Mouse (Mus musculus): ENCODE data around the gene Lypd3. TPM values are rescaled to one million over a fixed set of nuclear protein-coding genes. Genes with fewer than 3 reads are reported as not detected.

Gene Lypd3
- not detected for total RNA-seq (2021)

DNA sequence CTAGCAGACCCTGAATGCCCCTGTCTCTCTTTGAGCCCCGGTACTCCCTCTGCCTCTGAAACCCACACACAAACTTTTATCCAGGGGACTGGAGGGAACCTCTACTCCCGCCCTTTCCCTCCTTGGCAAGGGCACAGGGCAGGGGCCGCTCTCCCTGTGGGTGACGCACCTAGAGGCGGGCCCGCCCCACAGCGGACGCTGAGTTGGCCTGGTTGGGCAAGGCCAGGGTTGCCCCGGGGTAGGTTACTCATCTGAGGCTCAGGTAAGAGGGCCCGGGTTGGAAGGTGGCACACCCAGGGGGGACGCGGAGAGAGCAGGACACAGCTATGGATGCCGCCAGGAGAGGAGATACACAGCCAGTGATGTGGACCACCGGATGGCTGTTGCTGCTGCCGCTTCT, at the start of gene Lypd3:
Gene Lypd3, plus strand, starts transcription at position 287 of the 400 bp plus-strand sequence.
- intact Hi-C loops (cut with DNase I) = no loop called here
- DNase-seq = no peak

DNA sequence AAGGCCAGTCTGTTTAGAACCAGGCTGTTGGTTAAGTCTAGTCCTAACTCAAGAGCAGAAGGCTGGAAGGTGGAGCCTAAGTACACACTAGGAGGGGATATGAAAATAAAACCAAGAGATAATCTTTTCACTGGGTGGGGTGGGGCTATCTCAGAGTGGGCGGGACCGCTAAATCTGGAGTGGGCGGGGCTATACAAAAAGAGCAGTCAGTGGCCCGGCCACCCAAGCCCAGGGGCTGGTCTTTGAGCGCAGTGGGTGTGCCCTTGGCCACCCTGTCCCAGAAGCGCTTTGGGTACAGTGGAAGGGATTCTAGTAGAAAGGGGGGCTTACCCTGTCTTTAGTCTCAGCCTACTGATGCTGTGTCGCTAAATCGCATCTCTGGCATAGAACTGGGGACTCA, 49.5 kb upstream of the Lypd3 start:
- intact Hi-C loops (cut with DNase I) = no loop called here
- no peak for DNase-seq

DNA sequence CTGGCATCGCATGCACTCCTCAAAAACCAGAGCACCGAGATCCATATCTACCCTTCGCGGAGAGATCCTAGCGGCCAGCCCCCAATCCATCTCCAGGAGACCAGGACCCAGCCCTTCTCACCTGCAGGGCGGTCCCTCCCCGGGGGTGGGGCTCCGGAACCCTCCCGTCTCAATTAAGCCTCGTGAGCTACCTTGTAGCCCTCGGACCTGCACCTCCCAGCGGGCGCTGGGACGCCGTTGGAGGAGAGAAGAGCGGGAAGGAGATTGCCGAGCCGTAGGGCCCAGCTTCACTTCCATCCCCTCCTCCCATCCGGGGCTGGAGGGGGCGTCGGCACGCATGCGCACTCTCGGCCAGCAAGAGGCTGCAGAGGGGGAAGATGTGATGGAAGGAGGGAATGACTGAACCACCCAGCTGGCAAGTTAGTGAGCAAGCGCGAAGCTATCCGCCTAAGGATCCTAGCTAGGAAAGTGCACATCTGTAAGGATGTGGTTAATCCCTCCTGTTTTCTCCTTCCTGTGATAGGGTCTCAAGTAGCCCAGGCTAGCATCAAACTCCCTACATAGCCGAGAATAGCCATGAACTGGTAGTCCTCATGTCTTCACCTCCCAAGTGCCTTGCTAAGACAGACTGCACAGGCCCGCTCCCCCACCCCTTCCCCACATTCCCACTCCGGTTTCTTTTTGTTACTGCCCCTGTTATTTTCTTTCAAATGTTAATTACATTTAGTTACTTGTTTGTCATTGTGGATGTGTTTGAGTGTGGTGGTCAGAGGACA, 48.8 kb upstream of the Lypd3 start, which contains the start of the genes Ethe1 and Zfp575:
Gene Ethe1, plus strand, starts transcription at position 214 of the 776 bp plus-strand sequence.
Gene Zfp575, minus strand, starts transcription at position 312 of the 776 bp plus-strand sequence.
- intact Hi-C loops (cut with DNase I) = no loop called here
- DNase-seq = peak; percentile 33 to 37

DNA sequence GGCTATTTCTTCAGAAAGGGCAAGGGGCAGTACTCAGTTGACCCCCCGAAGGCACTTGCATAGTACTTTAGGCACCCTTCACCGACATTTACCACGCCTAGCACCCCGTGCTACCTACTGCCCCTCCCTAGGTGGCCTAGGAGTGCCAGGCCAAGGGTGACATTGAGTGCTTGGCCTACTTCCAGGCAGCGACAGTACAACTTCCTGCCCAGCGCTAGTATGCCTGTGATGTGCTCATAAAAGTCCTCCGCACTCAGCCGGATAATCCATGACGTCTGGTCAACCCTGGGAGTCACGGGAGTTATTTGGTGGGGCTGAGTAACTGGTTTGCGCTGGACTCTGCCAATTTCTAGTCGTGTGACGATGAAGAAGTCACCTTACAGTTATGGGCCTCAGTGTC, 48.0 kb upstream of the Lypd3 start:
- peak in 1 of 2 experiments; percentile 26 for DNase-seq
- intact Hi-C loops (cut with DNase I) = no loop called here

DNA sequence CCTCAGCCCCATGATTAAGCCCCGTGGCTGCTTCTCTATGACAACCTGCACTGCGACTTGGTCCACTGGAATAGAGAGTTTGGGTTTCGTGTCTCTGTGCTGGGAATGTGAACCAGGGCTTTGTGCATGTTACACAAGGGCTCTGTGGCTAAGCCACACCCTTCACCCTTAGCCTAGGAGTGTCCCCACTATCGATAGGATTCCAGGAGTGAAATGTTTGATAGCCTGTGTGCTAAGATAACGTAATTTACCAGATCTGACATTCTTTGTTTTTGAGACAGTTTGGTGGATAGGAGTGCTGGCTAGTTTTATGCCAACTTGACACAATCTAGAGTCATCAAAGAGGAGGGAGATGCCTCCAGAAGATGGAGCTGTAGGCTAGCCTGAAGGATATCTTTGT, 44.6 kb upstream of the Lypd3 start:
- intact Hi-C loops (cut with DNase I) = loop anchor here (10.0 kb wide), 1 partner anchor 507 kb away; the partner anchor contains the start of gene Zfp180
- DNase-seq = no peak

DNA sequence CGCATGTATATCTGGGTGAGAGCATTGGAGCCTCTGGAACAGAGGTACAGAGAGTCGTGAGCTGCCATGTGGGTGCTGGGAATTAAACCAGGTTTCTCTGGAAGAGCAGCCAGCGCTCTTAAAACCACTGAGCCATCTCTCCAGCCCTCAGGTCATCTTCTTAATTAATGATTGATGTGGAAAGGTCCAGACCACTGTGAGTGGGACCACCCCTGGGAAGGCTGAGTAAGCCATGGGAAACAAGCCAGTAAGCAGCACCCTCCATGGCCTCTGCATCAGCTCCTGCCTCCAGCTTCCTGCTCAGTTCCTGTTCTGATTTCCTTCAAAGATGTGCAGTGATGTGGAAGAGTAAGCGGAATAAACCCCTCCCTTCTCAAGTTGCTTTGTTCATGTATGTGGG, 44.2 kb upstream of the Lypd3 start:
- intact Hi-C loops (cut with DNase I) = loop anchor here (10.0 kb wide), 1 partner anchor 507 kb away; the partner anchor contains the start of gene Zfp180
- no peak for DNase-seq

DNA sequence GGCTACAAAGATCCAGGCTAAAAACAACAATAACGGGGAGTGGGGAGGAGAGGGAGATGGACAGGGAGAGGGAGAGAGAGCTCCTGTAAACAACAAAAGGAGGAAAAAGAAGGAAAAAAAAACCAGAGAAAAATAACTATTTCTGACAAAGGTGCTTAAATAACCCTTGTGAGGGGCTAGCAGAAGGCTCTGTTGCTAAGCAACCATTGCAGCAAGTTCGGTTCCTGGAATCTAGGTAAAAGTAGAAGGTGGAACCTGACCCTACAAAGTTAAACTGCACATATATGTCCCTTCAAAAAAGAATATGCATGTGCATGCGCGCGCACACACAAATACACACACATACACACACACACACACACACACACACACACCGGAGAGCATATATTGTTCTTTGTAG, 43.6 kb upstream of the Lypd3 start:
- intact Hi-C loops (cut with DNase I) = loop anchor here (10.0 kb wide), 1 partner anchor 508 kb away; the partner anchor contains the start of gene Zfp180
- no peak for DNase-seq

DNA sequence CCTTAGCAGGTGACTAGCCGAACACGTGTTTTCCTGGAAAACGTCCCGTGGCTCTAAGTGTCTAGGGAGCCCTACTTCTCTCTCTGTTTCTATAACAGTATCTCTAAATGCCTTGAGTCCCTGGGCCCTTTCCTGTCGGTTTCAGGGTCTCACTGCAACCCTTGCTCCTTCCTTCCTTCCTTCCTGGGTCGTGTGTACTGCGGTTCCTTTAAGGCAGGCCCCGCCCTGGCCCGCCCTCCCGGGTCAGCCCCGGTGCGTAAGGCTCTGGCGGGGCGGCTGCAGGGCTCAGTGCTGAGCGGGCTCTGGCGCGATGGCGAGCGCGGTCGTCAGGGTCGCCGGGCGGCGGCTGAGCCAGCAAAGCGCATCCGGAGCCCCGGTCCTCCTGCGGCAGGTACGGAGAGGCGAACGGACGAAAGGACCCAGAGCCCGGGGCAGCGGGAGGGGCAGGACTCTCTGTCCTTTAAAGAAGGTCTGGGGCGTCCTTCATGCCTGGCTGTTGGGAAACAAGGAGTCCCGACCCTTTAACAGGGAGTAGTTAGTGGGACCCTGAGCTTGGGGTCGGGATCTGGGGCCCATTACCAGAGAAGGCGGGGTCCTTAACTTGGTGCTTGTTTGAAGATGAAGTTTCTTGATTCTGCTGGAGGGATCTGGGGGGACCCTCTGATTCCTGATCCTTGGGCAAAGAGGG, 42.6 kb upstream of the Lypd3 start:
- intact Hi-C loops (cut with DNase I) = loop anchor here (2.0 to 10.0 kb wide), 2 partner anchors 47 to 509 kb away; partner anchors contain the start of genes Pinlyp, Xrcc1 and Zfp180
- peak; percentile 78 to 80 for DNase-seq

DNA sequence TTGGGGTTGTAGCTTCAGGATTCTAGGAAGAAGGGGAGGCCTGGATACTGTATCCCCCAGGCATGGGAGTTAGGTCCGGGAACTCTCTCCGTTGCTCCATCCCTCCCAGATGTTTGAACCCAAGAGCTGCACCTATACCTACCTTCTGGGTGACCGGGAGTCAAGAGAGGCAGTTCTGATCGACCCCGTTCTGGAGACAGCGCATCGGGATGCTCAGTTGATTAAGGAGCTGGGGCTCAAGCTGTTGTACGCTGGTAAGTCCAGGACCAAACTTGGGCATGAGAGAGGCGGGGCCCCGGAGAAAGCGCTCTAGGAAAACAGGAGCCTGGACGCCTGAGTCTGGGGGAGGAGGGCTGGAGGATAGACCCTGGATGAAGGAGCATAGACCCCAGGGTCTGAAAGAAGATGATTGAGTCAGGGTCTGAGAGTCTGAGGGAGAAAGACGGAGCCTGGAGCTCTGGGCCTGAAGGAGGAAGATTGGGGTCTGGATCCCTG, 42.0 kb upstream of the Lypd3 start:
- intact Hi-C loops (cut with DNase I) = loop anchor here (2.0 to 10.0 kb wide), 2 partner anchors 48 to 510 kb away; partner anchors contain the start of genes Pinlyp, Xrcc1 and Zfp180
- no peak for DNase-seq

DNA sequence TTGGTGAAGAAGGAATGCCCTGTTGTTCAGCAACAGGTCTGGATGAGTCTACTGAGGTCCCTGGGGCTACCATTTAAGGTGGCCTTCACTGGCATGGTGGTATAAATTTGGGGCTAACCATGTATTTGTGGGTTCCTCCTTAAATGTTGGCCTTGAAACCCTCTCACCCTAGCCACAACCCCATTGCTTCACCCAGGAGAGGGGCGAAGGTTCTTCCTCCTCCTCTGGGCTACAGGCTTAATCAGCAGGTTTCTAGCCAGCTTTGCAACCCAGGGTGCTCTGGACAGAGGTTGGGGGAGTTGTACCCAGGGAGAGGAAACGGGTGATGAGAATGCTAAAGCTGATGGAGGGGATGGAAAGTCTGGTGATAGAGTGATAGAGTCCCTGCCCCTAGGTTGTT, 40.9 kb upstream of the Lypd3 start:
- DNase-seq = no peak
- intact Hi-C loops (cut with DNase I) = loop anchor here (2.0 to 10.0 kb wide), 2 partner anchors 49 to 511 kb away; partner anchors contain the start of genes Pinlyp, Xrcc1 and Zfp180

DNA sequence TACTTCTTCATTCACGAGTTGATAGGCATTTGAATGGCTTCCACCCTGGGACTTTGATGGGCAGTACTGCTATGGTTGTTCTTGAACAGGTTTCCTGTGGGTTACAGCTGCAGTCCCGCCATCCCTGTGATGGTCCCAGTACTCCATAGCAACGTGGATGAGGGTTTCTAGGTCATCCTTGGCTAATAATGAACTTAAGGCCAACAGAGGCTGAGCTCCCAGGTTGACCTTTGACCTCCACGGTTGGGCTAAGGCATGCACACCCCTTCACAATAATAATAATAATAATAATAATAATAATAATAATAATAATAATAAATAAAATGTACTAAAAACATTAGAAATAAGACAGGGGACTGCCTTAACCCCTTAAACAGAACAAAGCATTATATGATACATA, 38.2 kb upstream of the Lypd3 start:
- intact Hi-C loops (cut with DNase I) = loop anchor here (10.0 kb wide), 1 partner anchor 513 kb away; the partner anchor contains the start of gene Zfp180
- DNase-seq = no peak

DNA sequence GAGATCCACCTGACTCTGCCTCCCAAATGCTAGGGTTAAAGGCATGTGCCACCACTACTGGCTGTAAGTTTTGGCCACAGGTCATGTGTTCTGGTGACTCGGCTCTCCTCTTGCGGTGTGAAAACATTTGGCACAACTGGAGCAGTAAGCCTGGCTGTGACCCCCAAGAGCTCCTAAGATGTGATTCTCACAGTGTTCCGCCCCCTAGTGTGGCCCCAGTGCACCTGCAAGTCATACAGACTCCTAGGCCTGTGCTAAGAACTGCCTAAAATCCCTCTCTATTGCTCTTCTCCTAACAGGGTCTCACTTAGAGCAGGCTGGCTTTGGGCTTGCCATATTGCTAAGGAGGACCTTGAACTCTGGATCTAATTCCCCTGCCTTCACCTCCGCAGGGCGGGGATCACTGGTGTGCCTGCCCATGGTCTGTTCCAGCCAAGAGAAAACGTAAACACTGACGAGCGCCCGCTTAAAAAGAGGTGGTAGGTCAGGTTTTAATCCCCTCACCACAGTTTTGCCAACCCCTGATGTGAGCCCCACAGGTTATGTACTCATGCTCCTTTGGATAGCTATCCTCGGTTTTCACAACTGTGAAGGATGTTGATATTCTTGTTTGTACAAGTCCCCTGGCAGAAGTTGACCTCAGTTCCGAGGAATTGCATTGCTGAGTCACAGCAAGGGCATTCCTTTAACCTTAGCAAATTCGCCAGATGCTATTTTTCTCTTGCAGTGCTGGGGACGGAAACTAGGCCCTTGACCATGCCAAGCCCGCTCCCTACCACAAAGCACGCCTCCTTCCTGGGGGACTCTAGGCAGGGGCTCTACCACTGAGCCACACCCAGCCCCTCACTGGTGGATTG, 36.9 kb upstream of the Lypd3 start:
- no peak for DNase-seq
- intact Hi-C loops (cut with DNase I) = loop anchor here (2.0 to 10.0 kb wide), 3 partner anchors 63 to 515 kb away; partner anchors contain the start of genes Rabac1 and Zfp180

DNA sequence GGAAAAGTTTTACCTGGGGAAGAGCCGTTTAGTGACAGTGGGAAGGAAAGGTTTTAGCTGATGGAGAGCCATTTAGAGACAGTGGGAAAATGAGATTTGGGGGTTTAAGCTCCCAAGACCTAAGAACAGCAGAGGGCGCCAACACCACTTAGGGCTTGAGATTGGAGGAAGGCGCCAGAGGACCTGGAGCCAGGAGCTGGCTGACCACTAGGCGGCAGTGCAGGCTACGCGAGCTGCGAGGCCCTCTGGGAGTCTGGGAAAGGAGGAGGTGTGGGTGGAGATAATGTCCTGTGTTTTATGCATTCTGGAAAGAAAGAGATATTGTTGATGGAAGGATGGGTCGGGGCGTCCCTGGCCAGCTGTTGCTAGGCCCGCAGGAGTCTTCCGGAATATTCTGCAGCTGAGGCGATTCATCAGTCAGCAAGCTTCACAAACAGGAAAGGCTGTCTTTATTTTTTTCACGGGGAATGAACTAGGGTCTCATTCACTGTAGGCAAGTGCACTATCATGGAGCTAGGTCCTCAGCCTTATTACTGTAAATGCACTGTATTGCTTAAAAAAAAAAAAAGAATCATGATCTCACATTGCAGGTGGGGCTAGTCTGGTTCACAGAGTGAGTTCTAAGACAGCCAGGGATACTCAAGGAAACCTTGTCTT, 35.3 kb upstream of the Lypd3 start:
- peak; percentile 95 to 98 for DNase-seq
- intact Hi-C loops (cut with DNase I) = loop anchor here (1.0 to 10.0 kb wide), 3 partner anchors 52 to 374 kb away; partner anchors contain the start of gene Rabac1

DNA sequence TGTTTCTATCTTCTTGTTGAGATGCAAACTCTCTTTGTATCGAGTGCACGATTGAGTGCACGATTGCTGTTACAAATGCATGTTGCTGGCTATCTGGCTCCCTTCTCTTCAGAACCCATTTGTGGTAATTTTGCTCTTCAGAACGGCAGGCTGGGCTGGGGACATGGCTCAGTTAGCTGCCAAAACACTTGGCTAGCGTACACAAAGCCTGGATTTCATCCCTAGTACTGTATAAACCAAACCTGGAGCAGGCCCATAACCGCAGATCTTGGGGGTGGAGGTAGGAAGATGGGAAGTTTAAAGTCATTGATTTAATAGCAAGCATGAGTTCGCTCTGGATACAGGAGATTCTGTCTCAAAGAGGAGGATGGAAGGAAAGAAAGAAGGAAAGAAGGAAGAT, 30.8 kb upstream of the Lypd3 start:
- intact Hi-C loops (cut with DNase I) = loop anchor here (10.0 kb wide), 1 partner anchor 369 kb away; the partner anchor contains the start of gene Rabac1
- no peak for DNase-seq

DNA sequence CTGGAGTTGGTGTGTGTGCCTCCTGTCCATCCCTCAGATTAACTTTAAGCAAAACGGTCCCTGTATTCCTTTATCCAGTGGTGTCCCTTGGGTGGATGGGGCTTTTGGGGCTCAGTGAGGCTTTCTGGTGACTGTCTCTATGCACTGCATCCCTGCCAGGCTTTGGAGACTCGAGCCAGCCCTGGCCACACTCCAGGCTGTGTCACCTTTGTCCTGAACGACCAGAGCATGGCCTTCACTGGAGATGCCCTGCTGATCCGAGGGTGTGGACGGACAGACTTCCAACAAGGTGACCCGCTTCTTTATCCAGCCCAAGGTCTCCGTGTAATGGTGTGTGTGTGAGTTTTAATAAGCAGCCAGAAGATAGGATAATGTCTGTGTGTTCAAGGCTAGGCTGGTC, 30.3 kb upstream of the Lypd3 start:
- intact Hi-C loops (cut with DNase I) = loop anchor here (10.0 kb wide), 1 partner anchor 369 kb away; the partner anchor contains the start of gene Rabac1
- no peak for DNase-seq

DNA sequence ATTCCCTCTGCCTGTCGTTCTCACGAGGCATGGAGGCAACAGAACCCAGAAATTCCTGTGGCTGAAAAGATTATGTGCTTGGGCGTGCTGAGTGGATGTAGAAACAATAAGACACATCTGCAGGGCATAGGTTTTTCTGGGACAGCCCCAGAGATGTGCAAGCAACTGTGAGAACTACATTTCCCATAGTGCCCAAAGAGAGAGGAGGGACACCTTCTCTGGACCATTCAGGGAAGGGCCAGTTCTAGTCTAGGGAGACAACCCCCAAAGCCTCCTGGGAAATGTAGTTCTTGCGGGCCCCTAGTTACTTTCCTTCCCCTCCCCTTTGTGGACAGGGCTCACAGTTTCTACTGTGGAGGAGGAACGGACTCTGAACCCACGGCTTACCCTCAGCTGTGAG, 28.3 kb upstream of the Lypd3 start:
- intact Hi-C loops (cut with DNase I) = loop anchor here (10.0 kb wide), 1 partner anchor 367 kb away; the partner anchor contains the start of gene Rabac1
- peak; percentile 39 to 40 for DNase-seq

DNA sequence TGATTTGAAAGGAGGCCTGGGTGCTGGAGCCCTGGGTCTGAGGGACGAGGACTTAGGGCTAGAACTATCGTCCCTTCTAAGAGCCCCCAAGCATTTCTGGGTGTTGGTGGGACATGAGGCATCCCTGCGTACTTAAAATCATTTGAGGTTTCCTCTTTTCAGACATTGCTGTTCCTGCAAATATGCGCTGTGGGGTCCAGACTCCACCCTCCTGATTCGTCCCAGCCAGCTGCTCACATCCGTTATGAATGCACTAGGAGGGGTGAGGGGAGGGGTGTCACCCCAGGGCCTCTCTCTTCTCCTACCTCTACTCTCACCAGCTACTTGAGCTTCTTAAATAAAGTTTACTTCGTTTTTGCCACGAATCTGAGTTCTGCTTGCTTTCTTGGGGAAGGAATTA, 27.8 kb upstream of the Lypd3 start:
- no peak for DNase-seq
- intact Hi-C loops (cut with DNase I) = loop anchor here (10.0 kb wide), 1 partner anchor 366 kb away; the partner anchor contains the start of gene Rabac1

DNA sequence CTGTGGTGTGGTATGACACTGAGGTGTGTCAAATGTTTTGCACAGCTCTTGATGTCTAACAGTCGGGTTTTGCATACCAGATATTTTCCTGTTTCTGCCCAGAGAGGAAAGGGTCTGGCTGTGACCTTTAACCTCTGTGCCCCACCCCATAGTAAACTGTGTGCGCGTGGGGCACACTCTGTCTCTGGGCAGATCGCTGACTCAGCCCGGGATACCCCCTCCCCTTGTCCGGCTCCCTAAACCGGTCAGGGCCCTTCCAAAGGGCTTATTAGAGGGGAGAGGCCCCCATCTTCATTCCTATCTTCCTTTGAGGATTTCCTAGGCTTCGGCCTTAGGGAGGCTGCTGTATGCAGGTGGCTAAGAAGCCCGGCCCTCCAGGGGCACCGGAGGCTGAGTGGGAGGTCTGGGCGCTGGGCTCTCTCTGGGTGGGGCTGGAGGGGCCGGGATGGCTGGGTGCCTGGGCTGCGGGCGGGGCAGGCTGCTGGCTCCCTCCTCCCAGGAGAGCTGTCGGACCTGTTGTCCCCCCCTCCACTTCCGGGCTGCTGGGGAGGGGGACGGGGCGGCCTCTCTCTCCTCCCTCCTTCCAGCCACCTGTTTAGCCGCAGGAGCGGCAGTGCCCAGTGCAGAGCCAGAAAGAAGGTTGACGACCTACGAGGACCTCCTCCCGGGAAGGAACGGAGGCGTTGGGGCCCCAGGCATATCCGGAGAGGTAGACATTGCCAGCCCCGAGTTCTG, 26.0 kb upstream of the Lypd3 start, which contains the start of gene Phldb3:
Gene Phldb3, plus strand, starts transcription at position 620 of the 735 bp plus-strand sequence.
- no peak for DNase-seq
- intact Hi-C loops (cut with DNase I) = no loop called here
